Mouse (Mus musculus): ENCODE results near the gene Nrip1. TPM values are rescaled to one million over a fixed set of nuclear protein-coding genes. Genes with fewer than 3 reads are reported as not detected.

The Nrip1 gene
- polyA plus RNA-seq, 1 experiment from 2014 or later, result 19.1 TPM

- H3K9me3 ChIP-seq (replicated peaks), result no peaks in the 10 kb centered on the region
- H3K36me3 ChIP-seq (replicated peaks), result peaks cover 50% of the 10 kb centered on the region
- no peak overlapping the region for H3K4me3 ChIP-seq (replicated peaks)
- H3K4me2 ChIP-seq, result no peak overlapping the region
- no peaks in the 10 kb centered on the region for H3K27me3 ChIP-seq
- 89% methylated on average over 7 of the region's 7 CpGs for WGBS (ENCODE audit: insufficient replicate concordance)
- H3K27ac ChIP-seq (replicated peaks), result no peak overlapping the region
- H3K9ac ChIP-seq, result no peak overlapping the region
- ATAC-seq (ENCODE audit: insufficient read depth), result no peak
- peaks cover 49% of the 10 kb centered on the region for H3K4me1 ChIP-seq (replicated peaks)
Measured at GRCm38 (mm10) chr16:76346371-76346770, 27.3 kb downstream of the Nrip1 start.

GRCm38 (mm10) chr16:76344761-76345368 lies 28.8 kb downstream of the Nrip1 start:
- Histone ChIP-seq H3K36me3 (replicated peaks) (peaks cover 40% of the 10 kb centered on the region), H3K27ac (replicated peaks) (no peak overlapping the region)
- WGBS (ENCODE audit: insufficient replicate concordance), result 75% methylated on average over 3 of the region's 3 CpGs

GRCm38 (mm10) chr16:76344030-76344429 lies 29.6 kb downstream of the Nrip1 start:
- Histone ChIP-seq H3K9ac (no peak overlapping the region), H3K4me2 (no peak overlapping the region), H3K4me3 (replicated peaks) (no peak overlapping the region), H3K4me1 (replicated peaks) (peaks cover 71% of the 10 kb centered on the region), H3K27me3 (no peaks in the 10 kb centered on the region), H3K27ac (replicated peaks) (0 out of 2 replicates have a peak overlapping the region, but pooled peaks have one; percentile 6), H3K36me3 (replicated peaks) (peaks cover 31% of the 10 kb centered on the region), H3K9me3 (replicated peaks) (no peaks in the 10 kb centered on the region)
- WGBS (ENCODE audit: insufficient replicate concordance), result 79% methylated on average over 2 of the region's 2 CpGs
- peak; percentile 25; the same call in 1 of the 2 replicates for ATAC-seq (ENCODE audit: insufficient read depth)

More at GRCm38 (mm10) chr16:76344761-76345368, 28.8 kb downstream of the Nrip1 start:
- H3K4me1 ChIP-seq (replicated peaks), result peaks cover 64% of the 10 kb centered on the region
- no peak for ATAC-seq (ENCODE audit: insufficient read depth)
- no peaks in the 10 kb centered on the region for H3K9me3 ChIP-seq (replicated peaks)
- no peak overlapping the region for H3K4me2 ChIP-seq
- H3K9ac ChIP-seq, result no peak overlapping the region
- no peak overlapping the region for H3K4me3 ChIP-seq (replicated peaks)
- H3K27me3 ChIP-seq, result no peaks in the 10 kb centered on the region

- Histone ChIP-seq H3K4me2 (no peak overlapping the region), H3K4me3 (replicated peaks) (no peak overlapping the region), H3K4me1 (replicated peaks) (peaks cover 74% of the 10 kb centered on the region), H3K9ac (peak overlapping the region; percentile 4; the same call in 1 of the 2 replicates), H3K9me3 (replicated peaks) (no peaks in the 10 kb centered on the region), H3K27ac (replicated peaks) (peak overlapping the region; percentile 71), H3K36me3 (replicated peaks) (peaks cover 24% of the 10 kb centered on the region), H3K27me3 (no peaks in the 10 kb centered on the region)
- ATAC-seq (ENCODE audit: insufficient read depth), result peak; percentile 81
- 25% methylated on average over 8 of the region's 8 CpGs for WGBS (ENCODE audit: insufficient replicate concordance)
Measured at GRCm38 (mm10) chr16:76341636-76342035, 32.0 kb downstream of the Nrip1 start.

- H3K4me1 ChIP-seq (replicated peaks), result peaks cover 76% of the 10 kb centered on the region
- H3K4me3 ChIP-seq (replicated peaks), result no peak overlapping the region
- WGBS (ENCODE audit: insufficient replicate concordance), result 71% methylated on average over 10 of the region's 10 CpGs
Measured at GRCm38 (mm10) chr16:76339256-76339655, 34.4 kb downstream of the Nrip1 start.

GRCm38 (mm10) chr16:76337351-76337750 lies 36.3 kb downstream of the Nrip1 start:
- H3K27me3 ChIP-seq, result no peaks in the 10 kb centered on the region
- H3K36me3 ChIP-seq (replicated peaks), result peaks cover 5% of the 10 kb centered on the region
- H3K27ac ChIP-seq (replicated peaks), result no peak overlapping the region
- ATAC-seq (ENCODE audit: insufficient read depth), result no peak
- no peak overlapping the region for H3K9ac ChIP-seq
- no peak overlapping the region for H3K4me2 ChIP-seq
- no peak overlapping the region for H3K4me3 ChIP-seq (replicated peaks)
- no peaks in the 10 kb centered on the region for H3K9me3 ChIP-seq (replicated peaks)
- H3K4me1 ChIP-seq (replicated peaks), result peaks cover 75% of the 10 kb centered on the region
- 85% methylated on average over 7 of the region's 7 CpGs for whole genome bisulfite sequencing (ENCODE audit: insufficient replicate concordance)

More at GRCm38 (mm10) chr16:76339256-76339655, 34.4 kb downstream of the Nrip1 start:
- 0 out of 2 replicates have a peak overlapping the region, but pooled peaks have one; percentile 21 for H3K27ac ChIP-seq (replicated peaks)
- H3K9ac ChIP-seq, result no peak overlapping the region
- H3K36me3 ChIP-seq (replicated peaks), result peaks cover 14% of the 10 kb centered on the region
- H3K9me3 ChIP-seq (replicated peaks), result no peaks in the 10 kb centered on the region
- no peak for ATAC-seq (ENCODE audit: insufficient read depth)
- no peaks in the 10 kb centered on the region for H3K27me3 ChIP-seq
- no peak overlapping the region for H3K4me2 ChIP-seq

GRCm38 (mm10) chr16:76336932-76337331 lies 36.7 kb downstream of the Nrip1 start:
- Histone ChIP-seq H3K27ac (replicated peaks) (no peak overlapping the region), H3K4me3 (replicated peaks) (no peak overlapping the region), H3K4me1 (replicated peaks) (peaks cover 74% of the 10 kb centered on the region), H3K4me2 (no peak overlapping the region), H3K9me3 (replicated peaks) (no peaks in the 10 kb centered on the region), H3K9ac (no peak overlapping the region), H3K36me3 (replicated peaks) (peaks cover 5% of the 10 kb centered on the region), H3K27me3 (no peaks in the 10 kb centered on the region)
- ATAC-seq (ENCODE audit: insufficient read depth), result no peak
- WGBS (ENCODE audit: insufficient replicate concordance), result 81% methylated on average over 11 of the region's 11 CpGs

GRCm38 (mm10) chr16:76335913-76336312 lies 37.7 kb downstream of the Nrip1 start:
- Histone ChIP-seq H3K27me3 (no peaks in the 10 kb centered on the region), H3K27ac (replicated peaks) (no peak overlapping the region), H3K9me3 (replicated peaks) (no peaks in the 10 kb centered on the region), H3K4me3 (replicated peaks) (no peak overlapping the region), H3K4me2 (no peak overlapping the region), H3K4me1 (replicated peaks) (peaks cover 68% of the 10 kb centered on the region), H3K36me3 (replicated peaks) (peaks cover 5% of the 10 kb centered on the region), H3K9ac (no peak overlapping the region)
- WGBS (ENCODE audit: insufficient replicate concordance), result 43% methylated on average over 6 of the region's 6 CpGs
- ATAC-seq (ENCODE audit: insufficient read depth), result no peak

GRCm38 (mm10) chr16:76332127-76332526 lies 41.5 kb downstream of the Nrip1 start:
- no peak; the same call in 1 of the 2 replicates for ATAC-seq (ENCODE audit: insufficient read depth)
- H3K4me2 ChIP-seq, result no peak overlapping the region
- no peak overlapping the region for H3K4me3 ChIP-seq (replicated peaks)
- no peak overlapping the region; the same call in 1 of the 2 replicates for H3K27ac ChIP-seq (replicated peaks)
- peaks cover 45% of the 10 kb centered on the region for H3K4me1 ChIP-seq (replicated peaks)
- H3K36me3 ChIP-seq (replicated peaks), result peaks cover 10% of the 10 kb centered on the region
- no peak overlapping the region for H3K9ac ChIP-seq
- no peaks in the 10 kb centered on the region for H3K9me3 ChIP-seq (replicated peaks)
- WGBS (ENCODE audit: insufficient replicate concordance), result 79% methylated on average over 7 of the region's 7 CpGs
- no peaks in the 10 kb centered on the region for H3K27me3 ChIP-seq

GRCm38 (mm10) chr16:76331231-76331630 lies 42.4 kb downstream of the Nrip1 start:
- Histone ChIP-seq H3K9ac (no peak overlapping the region), H3K4me1 (replicated peaks) (peaks cover 46% of the 10 kb centered on the region), H3K27me3 (no peaks in the 10 kb centered on the region), H3K36me3 (replicated peaks) (peaks cover 8% of the 10 kb centered on the region; the same call in 1 of the 2 replicates), H3K4me3 (replicated peaks) (no peak overlapping the region), H3K9me3 (replicated peaks) (no peaks in the 10 kb centered on the region), H3K4me2 (no peak overlapping the region), H3K27ac (replicated peaks) (no peak overlapping the region)
- WGBS (ENCODE audit: insufficient replicate concordance), result 88% methylated on average over 7 of the region's 7 CpGs
- no peak for ATAC-seq (ENCODE audit: insufficient read depth)

GRCm38 (mm10) chr16:76325315-76325710 lies 48.3 kb downstream of the Nrip1 start:
- no peak overlapping the region for H3K4me2 ChIP-seq
- H3K9ac ChIP-seq, result no peak overlapping the region
- peak overlapping the region; percentile 72 for H3K27ac ChIP-seq (replicated peaks)
- ATAC-seq (ENCODE audit: insufficient read depth), result no peak
- no peak overlapping the region for H3K4me3 ChIP-seq (replicated peaks)
- H3K36me3 ChIP-seq (replicated peaks), result peaks cover 11% of the 10 kb centered on the region
- 75% methylated on average over 3 of the region's 3 CpGs for WGBS (ENCODE audit: insufficient replicate concordance)
- H3K4me1 ChIP-seq (replicated peaks), result peaks cover 63% of the 10 kb centered on the region
- no peaks in the 10 kb centered on the region for H3K9me3 ChIP-seq (replicated peaks)
- no peaks in the 10 kb centered on the region for H3K27me3 ChIP-seq
